Mouse (Mus musculus): ENCODE measurements around the gene Alyref.
"Not testable (repeated sequence)": the region's sequence is repeated elsewhere in the genome, so short reads cannot be mapped to it uniquely, and the experiment has no call there.

Gene Alyref

GRCm38 (mm10) chr11:120603545-120603944, 5.4 kb upstream of the Alyref start:
- DNase-seq (ENCODE audit: low read depth, low spot score) = no peak

- no peak for DNase-seq (ENCODE audit: low read depth, low spot score)
Observed at GRCm38 (mm10) chr11:120600716-120601115, 2.6 kb upstream of the Alyref start.

GRCm38 (mm10) chr11:120598990-120599549, 905 bp upstream of the Alyref start:
- DNase-seq (ENCODE audit: low read depth, low spot score) = peak; percentile 18

- DNase-seq (ENCODE audit: low read depth, low spot score) = peak; percentile 41
Observed at GRCm38 (mm10) chr11:120597240-120598235, 627 bp downstream of the Alyref start.

GRCm38 (mm10) chr11:120588531-120588930, 9.6 kb downstream of the Alyref start:
- no peak for DNase-seq (ENCODE audit: low read depth, low spot score)

GRCm38 (mm10) chr11:120583937-120584336, 14.2 kb downstream of the Alyref start:
- DNase-seq (ENCODE audit: low read depth, low spot score) = no peak

GRCm38 (mm10) chr11:120582982-120583293, 15.2 kb downstream of the Alyref start:
- not testable (repeated sequence) for DNase-seq (ENCODE audit: low read depth, low spot score)

- peak; percentile 67 for DNase-seq (ENCODE audit: low read depth, low spot score)
Observed at GRCm38 (mm10) chr11:120582268-120582981, 15.7 kb downstream of the Alyref start.

GRCm38 (mm10) chr11:120581490-120582267, 16.5 kb downstream of the Alyref start, which contains the start of gene Arhgdia:
Gene Arhgdia (minus strand): TSS chr11:120581624.
- peak; percentile 74 for DNase-seq (ENCODE audit: low read depth, low spot score)

GRCm38 (mm10) chr11:120580871-120581331, 17.3 kb downstream of the Alyref start:
- DNase-seq (ENCODE audit: low read depth, low spot score) = peak; percentile 50

GRCm38 (mm10) chr11:120580190-120580589, 18.0 kb downstream of the Alyref start:
- DNase-seq (ENCODE audit: low read depth, low spot score) = no peak

- DNase-seq (ENCODE audit: low read depth, low spot score) = peak; percentile 82
Observed at GRCm38 (mm10) chr11:120579316-120580107, 18.7 kb downstream of the Alyref start.

GRCm38 (mm10) chr11:120578694-120579243, 19.4 kb downstream of the Alyref start:
- no peak for DNase-seq (ENCODE audit: low read depth, low spot score)

- no peak for DNase-seq (ENCODE audit: low read depth, low spot score)
Observed at GRCm38 (mm10) chr11:120578024-120578693, 20.0 kb downstream of the Alyref start.

GRCm38 (mm10) chr11:120577211-120578023, 20.7 kb downstream of the Alyref start:
- DNase-seq (ENCODE audit: low read depth, low spot score) = peak; percentile 68

GRCm38 (mm10) chr11:120576365-120576981, 21.7 kb downstream of the Alyref start:
- no peak for DNase-seq (ENCODE audit: low read depth, low spot score)

GRCm38 (mm10) chr11:120575940-120576339, 22.2 kb downstream of the Alyref start:
- DNase-seq (ENCODE audit: low read depth, low spot score) = no peak

- DNase-seq (ENCODE audit: low read depth, low spot score) = no peak
Observed at GRCm38 (mm10) chr11:120575046-120575445, 23.1 kb downstream of the Alyref start.

All from 3T3-L1 (cell line).